Mouse (Mus musculus): ENCODE measurements at regions not wholly inside any gene's neighbourhood (a gene's known extent, or its start where the extent isn't known, plus 50 kb on each side); places are given as distances from the start of the nearest gene placed in this dataset.

GRCm38 (mm10) chr6:39283761-39284415, 77.3 kb upstream of the Kdm7a start:
- DNase-seq (ENCODE audit: low spot score in 2 of 2): no peak

- no peak for DNase-seq (ENCODE audit: low spot score in 2 of 2)
Observed at GRCm38 (mm10) chr6:39278317-39278716, 71.7 kb upstream of the Kdm7a start.

- DNase-seq (ENCODE audit: low spot score in 2 of 2): no peak
Observed at GRCm38 (mm10) chr6:39274774-39275502, 68.3 kb upstream of the Kdm7a start.

GRCm38 (mm10) chr6:39273427-39273826, 66.8 kb upstream of the Kdm7a start:
- no peak for DNase-seq (ENCODE audit: low spot score in 2 of 2)

GRCm38 (mm10) chr6:39270457-39270856, 63.9 kb upstream of the Kdm7a start:
- DNase-seq (ENCODE audit: low spot score in 2 of 2): no peak

GRCm38 (mm10) chr6:39269706-39270105, 63.1 kb upstream of the Kdm7a start:
- DNase-seq (ENCODE audit: low spot score in 2 of 2): no peak

GRCm38 (mm10) chr6:39268647-39269428, 62.2 kb upstream of the Kdm7a start:
- no peak for DNase-seq (ENCODE audit: low spot score in 2 of 2)

GRCm38 (mm10) chr6:39264722-39265121, 58.1 kb upstream of the Kdm7a start:
- DNase-seq (ENCODE audit: low spot score in 2 of 2): no peak

GRCm38 (mm10) chr6:39263615-39264014, 57.0 kb upstream of the Kdm7a start:
- no peak for DNase-seq (ENCODE audit: low spot score in 2 of 2)

- no peak for DNase-seq (ENCODE audit: low spot score in 2 of 2)
Observed at GRCm38 (mm10) chr6:39261951-39262350, 55.4 kb upstream of the Kdm7a start.

GRCm38 (mm10) chr6:39260480-39260879, 53.9 kb upstream of the Kdm7a start:
- DNase-seq (ENCODE audit: low spot score in 2 of 2): no peak

- no peak for DNase-seq (ENCODE audit: low spot score in 2 of 2)
Observed at GRCm38 (mm10) chr6:39259129-39259528, 52.5 kb upstream of the Kdm7a start.

GRCm38 (mm10) chr6:39258656-39259055, 52.1 kb upstream of the Kdm7a start:
- no peak for DNase-seq (ENCODE audit: low spot score in 2 of 2)

- no peak for DNase-seq (ENCODE audit: low spot score in 2 of 2)
Observed at GRCm38 (mm10) chr6:39257667-39258395, 51.2 kb upstream of the Kdm7a start.

- DNase-seq (ENCODE audit: low spot score in 2 of 2): peak in 1 of 2 experiments; percentile 36
Observed at GRCm38 (mm10) chr6:39257111-39257571, 50.6 kb upstream of the Kdm7a start.

- DNase-seq (ENCODE audit: low spot score in 2 of 2): peak in 1 of 2 experiments; percentile 30
Observed at GRCm38 (mm10) chr6:39256304-39257103, 49.9 kb upstream of the Kdm7a start.

All from urinary bladder, postnatal 4 days (tissue).